Mouse (Mus musculus) stomach, postnatal 0 days (tissue): ENCODE results near the gene Tmx2.

Experiments
- CTCF ChIP-seq: IDR thresholded peaks from 2 replicates; pipeline ENCODE4 v1.5.1; 2016; ENCODE audit warnings: antibody characterized with exemption, low read depth, mild to moderate bottlenecking, moderate library complexity
- EP300 ChIP-seq: optimal IDR thresholded peaks from 2 replicates; pipeline ENCODE3; 2016; ENCODE audit warnings: antibody characterized with exemption

DNA sequence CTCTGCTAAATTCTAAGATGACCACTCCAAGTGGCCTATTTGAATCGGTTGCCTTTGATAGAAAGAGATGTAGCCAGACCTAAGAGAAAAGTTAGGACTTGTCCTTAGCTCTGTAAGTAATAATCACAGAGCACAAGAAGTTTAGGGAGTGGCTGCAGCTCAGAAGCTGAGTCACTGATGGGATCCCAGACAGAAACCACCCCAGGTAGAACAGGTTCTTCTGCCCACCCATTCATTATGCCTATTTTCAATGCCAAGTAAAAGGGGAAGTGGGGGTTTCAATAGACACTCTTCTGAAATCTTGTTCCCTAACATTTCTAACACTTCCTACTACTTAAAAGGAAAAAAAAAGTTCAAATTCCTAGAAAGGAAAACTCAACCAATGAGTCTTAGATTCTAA is 26.4 kb upstream of the Tmx2 start:
- TF ChIP-seq CTCF (no peak), EP300 (no peak)
